Comparison of ENCODE assay signal across 8 mouse cellular contexts in the genomic region with DNA sequence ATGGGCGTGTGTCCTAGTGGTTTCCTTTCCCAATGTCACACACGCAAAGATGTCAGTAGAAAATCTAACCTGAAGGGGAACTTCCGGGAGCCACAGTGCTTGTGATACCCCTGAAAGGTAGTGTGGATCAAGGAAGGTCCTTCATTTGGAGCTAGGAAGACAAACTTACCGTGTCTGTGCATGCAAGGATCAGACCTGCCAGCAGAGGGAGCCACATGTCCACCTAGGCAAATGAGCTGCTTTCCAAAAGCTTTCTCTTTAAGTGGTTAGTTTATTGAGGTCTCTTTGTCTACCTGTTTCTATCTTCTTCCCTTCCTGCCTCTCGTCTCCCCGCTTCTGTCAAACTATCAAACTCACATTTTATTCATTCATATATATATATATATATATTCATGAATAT. TPM values are rescaled to one million over a fixed set of nuclear protein-coding genes. Genes with fewer than 3 reads are reported as not detected.
DNase-seq lines count a peak whose midpoint lies in the region; ATAC-seq and TF ChIP-seq lines count a peak whose summit lies in the region.

No protein-coding gene starts in this region.

- TF ChIP-seq RAD21 in CH12.LX (IDR thresholded peaks at IDR 0.05; ENCODE audit: low read depth, low read length): peak; percentile 98

- TF ChIP-seq EP300 in CH12.LX (IDR thresholded peaks at IDR 0.05; ENCODE audit: low read length): no peak

- H3K27me3 ChIP-seq in CH12.LX (replicated peaks): no peaks in the 10 kb centered on the region
- H3K27me3 ChIP-seq in lung, embryonic 14.5 days (ENCODE audit: insufficient read depth, low read length): no peaks in the 10 kb centered on the region

- no peak overlapping the region for H3K27ac ChIP-seq in CH12.LX (ENCODE audit: insufficient read depth, low read depth)
- H3K27ac ChIP-seq in layer of hippocampus, adult 2 months: no peak overlapping the region
- no peak overlapping the region for H3K27ac ChIP-seq in lung, embryonic 14.5 days (ENCODE audit: low read depth)

- H3K4me3 ChIP-seq in CH12.LX (replicated peaks in 1 of 3; ENCODE audit: low read depth in 2 of 3, low read length in 2 of 3, poor library complexity in 1 of 3): no peak overlapping the region
- H3K4me3 ChIP-seq in layer of hippocampus, adult 2 months: no peak overlapping the region
- no peak overlapping the region for H3K4me3 ChIP-seq in lung, embryonic 14.5 days (ENCODE audit: low read depth, low read length)

- no peak overlapping the region for H3K4me2 ChIP-seq in CH12.LX (ENCODE audit: insufficient read depth, low read depth, poor library complexity, severe bottlenecking)
- H3K4me2 ChIP-seq in lung, embryonic 14.5 days: no peak overlapping the region

- H3K4me1 ChIP-seq in CH12.LX (ENCODE audit: control insufficient read depth in 1 of 2, insufficient read depth in 2 of 2): peaks cover 0 to 7% of the 10 kb centered on the region in 2 experiments; a peak in 1 of 4 replicates
- H3K4me1 ChIP-seq in lung, embryonic 14.5 days (ENCODE audit: insufficient read depth): peaks cover 4% of the 10 kb centered on the region; the same call in 1 of the 2 replicates

- dilution Hi-C loops in CH12.LX (cut with MboI; ENCODE audit: extremely low pct_ligation_motif_present, extremely low pct_unique_long_range_greater_than_20kb, low sequenced_read_pairs): no loop called here

- in situ Hi-C loops in CH12.LX (cut with MboI; ENCODE audit: low pct_ligation_motif_present, low pct_unique_long_range_greater_than_20kb, low sequenced_read_pairs): no loop called here

- 0 out of 2 replicates have a peak, but pooled peaks have one; percentile 33 for ATAC-seq in lung, embryonic 14.5 days (ENCODE audit: insufficient read depth)

- no peak for TF ChIP-seq POLR2A in CH12.LX (IDR thresholded peaks at IDR 0.05; ENCODE audit: low read depth, low read length)

- no peaks in the 10 kb centered on the region for H3K79me2 ChIP-seq in CH12.LX (replicated peaks; ENCODE audit: control insufficient read depth, extremely low read depth, insufficient read depth, poor library complexity, severe bottlenecking)

- WGBS in lung, embryonic 14.5 days: 19% methylated on average over 6 of the region's 6 CpGs

- DNase-seq in CH12.LX (ENCODE audit: extremely low read depth) (peak; percentile 84), R1 (ENCODE audit: low read depth, low spot score) (peak; percentile 84)
- peak; percentile 80 to 89 for DNase-seq in cerebellum, postnatal 25 days
- peak; percentile 82 to 83 for DNase-seq in gastrocnemius, postnatal 36 days
- DNase-seq in layer of hippocampus, adult 2 months (ENCODE audit: low spot score in 2 of 2): peak; percentile 66 to 91
- DNase-seq in lung, embryonic 14.5 days: peak; percentile 94
- DNase-seq in right cerebral cortex, postnatal 4 days: peak; percentile 89
- DNase-seq in yolk sac, embryonic 10.5 days (ENCODE audit: low spot score): peak; percentile 55

- peak; percentile 94 to 96 for TF ChIP-seq CTCF in CH12.LX (conservative IDR thresholded peaks at IDR 0.05 in 1 of 2, IDR thresholded peaks at IDR 0.05 in 1 of 2; ENCODE audit: low read depth in 2 of 2, low read length in 2 of 2)
- TF ChIP-seq CTCF in layer of hippocampus, adult 2 months (conservative IDR thresholded peaks at IDR 0.05): peak; percentile 96
- peak; percentile 98 for TF ChIP-seq CTCF in lung, embryonic 14.5 days (IDR thresholded peaks at IDR 0.05; ENCODE audit: low read depth)

- H3K9me3 ChIP-seq in CH12.LX (replicated peaks; ENCODE audit: low read length): peaks cover 2% of the 10 kb centered on the region
- no peaks in the 10 kb centered on the region for H3K9me3 ChIP-seq in lung, embryonic 14.5 days (ENCODE audit: low read depth, low read length)

- H3K9ac ChIP-seq in CH12.LX (ENCODE audit: insufficient read depth, low read depth): no peak overlapping the region
- no peak overlapping the region for H3K9ac ChIP-seq in lung, embryonic 14.5 days

- intact Hi-C loops in gastrocnemius, postnatal 36 days (cut with DNase I): loop anchor here (2.0 kb wide), 1 partner anchor 145 kb away; no protein-coding TSS in a partner anchor

- H3K36me3 ChIP-seq in CH12.LX (replicated peaks in 1 of 2; ENCODE audit: control insufficient read depth in 1 of 2, insufficient read depth in 1 of 2, low read length in 1 of 2): peaks cover 0 to 7% of the 10 kb centered on the region in 2 experiments
- peaks cover 7% of the 10 kb centered on the region; the same call in 1 of the 2 replicates for H3K36me3 ChIP-seq in lung, embryonic 14.5 days (ENCODE audit: insufficient read depth)

TF ChIP-seq in CH12.LX, 34 proteins besides CTCF, POLR2A, EP300 and RAD21:
- TF ChIP-seq JUN (IDR thresholded peaks at IDR 0.05; ENCODE audit: insufficient read depth, low read depth, low read length) (no peak), POLR2AphosphoS2 (IDR thresholded peaks at IDR 0.05; ENCODE audit: low read depth, low read length) (no peak), NELFE (IDR thresholded peaks at IDR 0.05; ENCODE audit: low read depth, low read length) (no peak; the same call in 1 of the 2 replicates), UBTF (IDR thresholded peaks at IDR 0.05; ENCODE audit: low read depth, low read length) (no peak), CHD1 (IDR thresholded peaks at IDR 0.05; ENCODE audit: low read depth, low read length) (no peak), ETS1 (conservative IDR thresholded peaks at IDR 0.05; ENCODE audit: low read depth, low read length) (no peak), ZMIZ1 (IDR thresholded peaks at IDR 0.05; ENCODE audit: low read depth, low read length) (no peak), USF2 (conservative IDR thresholded peaks at IDR 0.05; ENCODE audit: low read depth, low read length) (no peak), BHLHE40 (IDR thresholded peaks at IDR 0.05; ENCODE audit: low read depth, low read length) (no peak), PAX5 (IDR thresholded peaks at IDR 0.05; ENCODE audit: low read length) (no peak), ZC3H11A (IDR thresholded peaks at IDR 0.05; ENCODE audit: low read depth, low read length) (peak; percentile 66), SMC3 (IDR thresholded peaks at IDR 0.05; ENCODE audit: low read depth, low read length) (peak; percentile 91)

RNA-seq across cellular contexts. Expression of a gene that starts 40.0 kb away (rescaled TPM):
- total RNA-seq in CH12.LX (2012; rRNA removed) (138 and 144 TPM in 2 replicates), CH12.LX (2014; rRNA removed) (199 and 201 TPM in 2 replicates)
- polyA plus RNA-seq in CH12.LX (2012; ENCODE audit: insufficient read length, low read depth): 222 and 256 TPM in 2 replicates
- total RNA-seq in gastrocnemius, postnatal 36 days (2021): 100 to 1,000 TPM; 188 to 206 TPM
- total RNA-seq in layer of hippocampus, adult 2 months (2021): 100 to 1,000 TPM; 393 to 396 TPM
- 588 and 606 TPM in 2 replicates for polyA plus RNA-seq in lung, embryonic 14.5 days (2014; fragmentation: Nextera tagmentation; extraction: Ambion mirVana)

RNA-seq across cellular contexts. Expression of a gene that starts 54.4 kb away (rescaled TPM):
- total RNA-seq in CH12.LX (2012; rRNA removed) (3.3 and 3.4 TPM in 2 replicates), CH12.LX (2014; rRNA removed) (4.8 and 5.9 TPM in 2 replicates)
- polyA plus RNA-seq in CH12.LX (2012; ENCODE audit: insufficient read length, low read depth): 5.4 and 5.6 TPM in 2 replicates
- 10 to 100 TPM; 12.2 to 13.8 TPM for total RNA-seq in gastrocnemius, postnatal 36 days (2021)
- total RNA-seq in layer of hippocampus, adult 2 months (2021): 10 to 100 TPM; 43.7 to 46.1 TPM
- 48.3 and 52.0 TPM in 2 replicates for polyA plus RNA-seq in lung, embryonic 14.5 days (2014; fragmentation: Nextera tagmentation; extraction: Ambion mirVana)
